Mouse (Mus musculus) embryonic fibroblast, embryonic 13.5 days (primary cell): ENCODE results near the gene Gm49368.

ENCODE experiments used
- CTCF ChIP-seq: IDR thresholded peaks from 2 replicates; pipeline ENCODE4 v1.5.1; 2011; ENCODE audit warnings: mild to moderate bottlenecking, control low read depth, low read length, moderate library complexity, borderline replicate concordance; ENCODE audit not compliant: insufficient read depth
- POLR2A ChIP-seq: IDR thresholded peaks from 2 replicates; pipeline ENCODE4 v1.6.1; 2011; ENCODE audit warnings: low read depth, mild to moderate bottlenecking, control low read depth, low read length, moderate library complexity

GRCm38 (mm10) chr7:128116396-128116795 is 53.9 kb downstream of the Gm49368 start:
- TF ChIP-seq POLR2A (no peak), CTCF (no peak)
